Mouse (Mus musculus) activated CD4-positive, CD25-positive, alpha-beta regulatory T cell, adult 9 weeks (primary cell): ENCODE data around the gene Nhsl2. TPM values are rescaled to one million over a fixed set of nuclear protein-coding genes. Genes with fewer than 3 reads are reported as not detected.

Experiments used
- polyA plus RNA-seq: library from polyadenylated mRNA; unstranded; fragments of 100-300 nt; shearing (Covaris generic); gene quantifications from one replicate; pipeline ENCODE4 v1.2.1, GENCODE M21; 2017

The Nhsl2 gene
- 2.1 TPM for polyA plus RNA-seq

DNA sequence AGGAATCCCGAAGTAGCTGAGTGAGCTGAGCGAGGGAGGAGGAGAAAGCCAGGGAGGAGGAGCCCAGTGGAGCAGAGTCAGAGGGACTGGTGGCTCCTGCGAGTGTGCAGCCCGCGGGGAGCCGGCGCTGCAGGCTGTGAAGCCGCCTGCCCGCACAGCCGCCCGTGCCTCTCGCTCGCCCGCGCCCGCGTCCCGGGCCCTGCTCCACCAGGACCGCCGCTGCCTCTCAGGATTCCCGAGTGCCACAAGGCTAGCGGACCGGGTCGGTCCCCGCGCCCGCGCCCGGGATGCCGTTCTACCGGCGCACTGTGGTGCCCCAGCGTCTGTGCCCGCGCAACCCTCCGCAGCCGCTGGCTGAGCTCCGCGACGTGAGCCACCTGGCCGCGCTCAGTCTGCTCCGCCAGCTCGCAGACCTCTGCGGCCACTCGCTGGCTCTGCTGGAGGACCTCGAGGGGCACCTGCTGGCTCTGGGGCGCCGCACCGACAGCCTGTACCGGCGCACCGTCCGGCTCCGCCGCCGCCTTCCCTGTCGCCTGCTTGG is at the start of gene Nhsl2:
Gene Nhsl2, plus strand, starts transcription at position 105 of the 541 bp plus-strand sequence.

DNA sequence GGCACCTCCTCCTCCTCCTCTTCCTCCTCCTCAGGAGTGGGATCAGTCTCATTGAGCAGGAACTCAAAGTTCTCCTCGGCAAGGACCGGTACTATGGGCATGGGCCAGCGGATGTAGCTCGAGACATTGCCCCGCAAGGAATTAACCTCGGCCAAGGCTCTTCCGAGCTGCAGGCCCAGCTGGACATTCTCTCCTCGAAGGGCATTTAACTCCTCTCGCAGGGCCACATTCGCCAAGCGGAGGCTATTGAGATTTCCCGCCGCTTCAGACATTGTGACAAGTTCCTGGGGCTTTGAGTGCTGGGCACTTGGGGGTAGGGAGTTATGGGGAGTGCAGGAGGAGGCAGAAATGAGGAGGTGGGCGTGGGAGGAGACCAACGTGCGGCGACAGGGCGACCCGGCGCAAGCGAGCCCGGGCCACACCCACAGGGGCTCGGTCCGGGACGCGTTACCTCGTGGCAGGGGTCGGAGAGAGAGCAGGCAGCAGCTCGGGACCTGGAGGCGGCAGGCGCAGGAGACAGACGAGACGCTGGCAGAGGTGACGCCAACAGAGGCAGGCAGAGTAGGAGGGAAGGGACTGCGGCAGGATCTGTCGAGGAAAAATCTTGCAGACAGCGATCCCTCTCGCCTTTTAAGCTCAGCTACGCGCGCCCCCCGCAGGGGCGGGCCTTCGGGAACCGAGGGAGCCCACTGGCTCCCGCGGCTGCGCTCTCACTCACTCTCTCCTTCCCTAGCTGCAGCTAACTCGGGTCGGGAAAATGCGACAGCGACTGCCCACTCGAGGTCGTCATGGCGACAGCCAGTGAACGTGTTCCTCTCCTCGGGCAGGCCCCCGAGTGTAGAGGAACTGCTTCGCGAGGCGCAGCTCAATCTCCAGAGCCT is 221.6 kb downstream of the Nhsl2 start, which contains the start of gene Rtl5:
Gene Rtl5, minus strand, starts transcription at position 714 of the 881 bp plus-strand sequence.

DNA sequence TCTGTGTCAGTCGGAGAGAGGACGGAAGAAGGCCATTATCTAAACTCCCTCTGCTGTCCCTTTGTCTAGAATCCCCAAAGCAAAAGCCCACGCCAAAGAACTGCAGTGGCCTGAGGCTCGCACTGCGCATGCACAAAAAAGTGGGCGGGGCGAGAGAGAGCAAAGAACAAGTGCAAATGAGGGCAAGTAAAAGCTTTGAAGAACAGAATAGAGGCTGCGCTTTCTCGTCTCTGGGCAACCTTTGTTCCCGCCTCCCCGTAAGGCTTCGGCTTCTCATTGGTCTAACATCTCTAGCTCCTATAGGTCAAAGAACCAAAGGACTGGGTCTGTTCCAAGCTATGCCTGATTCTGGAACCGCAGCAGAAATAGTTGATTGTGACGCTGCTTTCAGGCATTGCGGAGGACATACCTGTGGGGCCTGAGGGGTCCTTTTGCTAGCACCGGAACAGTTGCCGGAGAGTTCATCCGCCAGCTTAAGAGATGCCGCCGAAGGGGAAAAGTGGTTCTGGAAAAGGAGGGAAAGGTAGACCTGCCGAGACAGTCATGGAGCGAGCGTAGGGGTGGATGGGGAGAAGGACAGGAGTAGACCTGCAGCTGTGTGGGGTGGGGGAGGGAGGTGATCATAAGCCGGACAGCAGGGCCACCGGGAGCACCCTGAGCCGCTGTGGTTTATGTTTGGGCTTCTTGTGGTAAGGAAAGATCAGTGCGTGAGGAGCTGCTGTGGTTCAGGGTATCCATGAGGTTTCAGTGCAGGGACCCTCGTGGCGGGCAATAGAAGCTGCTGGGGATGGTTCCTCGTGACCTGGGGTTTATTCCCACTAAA is 270.1 kb downstream of the Nhsl2 start, which contains the start of gene Pin4:
Gene Pin4, plus strand, starts transcription at position 406 of the 823 bp plus-strand sequence.

Other genes starting within 250 kb of the Nhsl2 start
- 393 TPM for gene Ogt, start 209.3 kb upstream of the Nhsl2 start, polyA plus RNA-seq
- 260 TPM for gene Cxcr3, start 115.1 kb upstream of the Nhsl2 start, polyA plus RNA-seq
- not detected for gene Gm4779, start 55.0 kb upstream of the Nhsl2 start, polyA plus RNA-seq
- not detected for gene 8030474K03Rik, start 54.7 kb upstream of the Nhsl2 start, polyA plus RNA-seq
- 0.27 TPM for gene Rtl5, start 221.9 kb downstream of the Nhsl2 start, polyA plus RNA-seq